Mouse (Mus musculus): ENCODE measurements around the gene Dop1a. TPM values are rescaled to one million over a fixed set of nuclear protein-coding genes. Genes with fewer than 3 reads are reported as not detected.
A peak's percentile ranks its signal among the peaks of the same experiment; 100 is the strongest.

Dop1a gene
- polyA plus RNA-seq, 1 experiment from 2014 or later = 10.0 TPM

DNA sequence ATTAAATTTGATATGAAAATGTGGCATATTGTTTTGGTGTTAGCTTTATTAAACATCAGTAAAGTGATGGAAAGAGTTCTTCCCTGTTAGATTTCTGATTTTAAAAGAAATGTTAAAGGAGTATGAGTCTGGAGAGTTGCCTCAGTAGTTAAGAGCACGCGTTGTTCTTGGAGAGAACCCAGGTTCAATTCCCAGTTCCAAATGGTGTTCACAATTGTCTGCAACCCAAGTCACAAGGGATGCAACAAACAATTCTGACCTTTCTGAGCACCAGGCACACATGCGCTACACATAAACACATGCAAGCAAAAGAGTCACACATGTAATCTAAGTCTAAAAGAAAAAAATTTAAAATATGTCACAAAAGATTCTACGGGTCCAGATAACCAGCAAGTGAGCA lies 47.8 kb downstream of the Dop1a start:
- Histone ChIP-seq H3K27me3 (replicated peaks; ENCODE audit: control insufficient read depth, insufficient read depth, low read length) (no peaks in the 10 kb centered on the region), H3K27ac (ENCODE audit: low read depth, low read length) (no peak overlapping the region), H3K4me3 (ENCODE audit: low read depth, low read length) (no peak overlapping the region), H3K4me2 (replicated peaks; ENCODE audit: low read depth) (no peak overlapping the region), H3K9me3 (ENCODE audit: control insufficient read depth) (no peaks in the 10 kb centered on the region), H3K36me3 (ENCODE audit: control insufficient read depth, insufficient read depth) (peaks cover 33% of the 10 kb centered on the region), H3K9ac (ENCODE audit: low read depth, low read length) (no peak overlapping the region), H3K4me1 (replicated peaks; ENCODE audit: control insufficient read depth, insufficient read depth, low read length) (no peaks in the 10 kb centered on the region)
- no peak for ATAC-seq
- 93% methylated on average over 4 of the region's 4 CpGs for WGBS
- no peak for TF ChIP-seq CTCF (IDR thresholded peaks at IDR 0.05; ENCODE audit: low read depth)

DNA sequence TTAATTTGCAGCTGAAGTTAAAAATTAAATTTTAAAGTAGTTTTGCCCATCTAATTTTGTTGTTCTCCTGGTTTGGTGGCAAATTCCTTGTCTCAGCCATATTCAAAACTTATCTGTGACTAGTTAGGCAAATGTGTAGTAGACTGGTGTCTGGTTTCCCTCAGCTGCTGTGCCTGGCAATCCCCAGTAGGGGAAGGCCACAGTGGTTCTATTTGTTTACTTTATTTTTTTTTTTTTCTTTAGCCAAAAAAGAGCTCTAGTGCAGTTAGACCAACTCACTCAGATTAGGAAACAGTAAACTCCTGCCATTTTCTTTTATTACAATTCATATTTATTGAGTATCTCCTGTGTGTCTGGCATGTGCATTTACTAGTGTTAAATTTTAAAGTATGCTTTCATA lies 55.4 kb downstream of the Dop1a start:
- Histone ChIP-seq H3K9me3 (ENCODE audit: control insufficient read depth) (no peaks in the 10 kb centered on the region), H3K9ac (ENCODE audit: low read depth, low read length) (no peak overlapping the region), H3K36me3 (ENCODE audit: control insufficient read depth, insufficient read depth) (peaks cover 41% of the 10 kb centered on the region), H3K27ac (ENCODE audit: low read depth, low read length) (no peak overlapping the region), H3K4me2 (replicated peaks; ENCODE audit: low read depth) (no peak overlapping the region), H3K4me3 (ENCODE audit: low read depth, low read length) (no peak overlapping the region), H3K4me1 (replicated peaks; ENCODE audit: control insufficient read depth, insufficient read depth, low read length) (no peaks in the 10 kb centered on the region), H3K27me3 (replicated peaks; ENCODE audit: control insufficient read depth, insufficient read depth, low read length) (no peaks in the 10 kb centered on the region)
- 0 out of 2 replicates have a peak, but pooled peaks have one; percentile 15 for TF ChIP-seq CTCF (IDR thresholded peaks at IDR 0.05; ENCODE audit: low read depth)
- ATAC-seq = no peak

DNA sequence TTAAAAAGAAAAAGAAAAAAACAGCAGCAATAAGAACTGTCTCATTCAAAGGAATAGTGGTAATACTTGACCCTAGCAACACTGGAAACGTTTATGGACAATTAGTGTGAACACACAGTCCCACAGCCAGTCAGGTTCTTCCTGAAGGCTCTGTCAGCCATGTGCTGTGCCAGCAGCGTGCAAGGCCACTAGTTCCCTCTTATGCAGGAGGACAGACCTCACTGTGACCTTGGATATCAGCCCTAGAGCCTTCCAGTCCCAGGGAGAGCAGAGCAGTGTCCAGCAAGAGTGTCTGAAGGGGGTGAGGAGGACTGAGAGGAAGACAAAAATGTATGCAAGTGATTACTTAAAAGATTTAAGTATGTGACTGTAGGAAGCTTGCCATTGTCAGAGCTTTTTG lies 58.6 kb downstream of the Dop1a start:
- Histone ChIP-seq H3K27me3 (replicated peaks; ENCODE audit: control insufficient read depth, insufficient read depth, low read length) (no peaks in the 10 kb centered on the region), H3K36me3 (ENCODE audit: control insufficient read depth, insufficient read depth) (peaks cover 38% of the 10 kb centered on the region), H3K4me3 (ENCODE audit: low read depth, low read length) (no peak overlapping the region), H3K27ac (ENCODE audit: low read depth, low read length) (no peak overlapping the region), H3K9ac (ENCODE audit: low read depth, low read length) (no peak overlapping the region), H3K9me3 (ENCODE audit: control insufficient read depth) (no peaks in the 10 kb centered on the region), H3K4me1 (replicated peaks; ENCODE audit: control insufficient read depth, insufficient read depth, low read length) (no peaks in the 10 kb centered on the region), H3K4me2 (replicated peaks; ENCODE audit: low read depth) (no peak overlapping the region)
- TF ChIP-seq CTCF (IDR thresholded peaks at IDR 0.05; ENCODE audit: low read depth) = no peak
- 53% methylated on average over 2 of the region's 2 CpGs for WGBS
- no peak for ATAC-seq

DNA sequence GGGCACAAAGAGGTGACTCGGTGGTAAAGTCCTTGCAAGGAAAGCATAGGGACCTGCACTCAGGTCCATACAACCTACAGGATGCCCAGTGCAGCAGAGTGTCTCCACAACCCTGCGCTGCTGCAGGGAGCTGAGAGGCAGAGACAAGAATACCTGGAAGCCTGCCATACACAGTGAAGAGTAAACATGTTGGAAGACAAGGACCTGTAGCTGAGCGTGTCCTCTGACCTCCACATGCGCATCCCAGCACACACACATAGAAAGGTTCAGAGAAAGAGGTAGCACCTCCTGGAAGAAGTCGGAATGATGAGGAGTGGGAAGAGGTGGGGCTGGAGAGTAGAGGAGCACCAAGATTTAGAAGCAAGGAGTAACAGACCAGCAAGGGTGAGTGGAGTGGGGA lies 67.1 kb downstream of the Dop1a start:
- no peak overlapping the region for H3K4me2 ChIP-seq (replicated peaks; ENCODE audit: low read depth)
- no peak overlapping the region for H3K4me3 ChIP-seq (ENCODE audit: low read depth, low read length)
- ATAC-seq = no peak
- H3K9me3 ChIP-seq (ENCODE audit: control insufficient read depth) = no peaks in the 10 kb centered on the region
- no peak for TF ChIP-seq CTCF (IDR thresholded peaks at IDR 0.05; ENCODE audit: low read depth)
- 85% methylated on average over 5 of the region's 5 CpGs for WGBS
- no peaks in the 10 kb centered on the region for H3K27me3 ChIP-seq (replicated peaks; ENCODE audit: control insufficient read depth, insufficient read depth, low read length)
- no peak overlapping the region for H3K27ac ChIP-seq (ENCODE audit: low read depth, low read length)
- peaks cover 27% of the 10 kb centered on the region for H3K36me3 ChIP-seq (ENCODE audit: control insufficient read depth, insufficient read depth)
- no peaks in the 10 kb centered on the region for H3K4me1 ChIP-seq (replicated peaks; ENCODE audit: control insufficient read depth, insufficient read depth, low read length)
- H3K9ac ChIP-seq (ENCODE audit: low read depth, low read length) = no peak overlapping the region

DNA sequence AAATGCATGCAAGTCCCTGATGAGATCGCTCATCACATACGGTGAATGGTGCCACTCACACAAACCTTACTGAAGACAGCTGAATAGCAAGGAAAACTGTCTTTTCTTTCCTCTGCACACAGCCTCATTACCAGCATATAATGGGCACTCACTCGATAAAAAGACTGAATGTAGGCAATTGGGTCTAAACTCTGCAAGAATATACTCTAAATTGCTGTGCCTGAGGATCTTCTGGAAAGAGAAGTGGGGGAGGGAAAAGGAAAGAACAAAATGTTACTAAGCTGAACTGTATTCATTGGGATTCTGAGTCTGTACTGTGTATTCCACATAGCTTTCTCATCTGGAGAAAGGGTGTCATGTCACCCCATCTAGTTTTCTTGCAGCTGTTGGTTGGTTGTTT lies 76.5 kb downstream of the Dop1a start:
- H3K27me3 ChIP-seq (replicated peaks; ENCODE audit: control insufficient read depth, insufficient read depth, low read length) = no peaks in the 10 kb centered on the region
- no peak overlapping the region for H3K4me2 ChIP-seq (replicated peaks; ENCODE audit: low read depth)
- no peak overlapping the region for H3K4me3 ChIP-seq (ENCODE audit: low read depth, low read length)
- peaks cover 57% of the 10 kb centered on the region for H3K36me3 ChIP-seq (ENCODE audit: control insufficient read depth, insufficient read depth)
- WGBS = 95% methylated on average over 3 of the region's 3 CpGs
- H3K9ac ChIP-seq (ENCODE audit: low read depth, low read length) = no peak overlapping the region
- no peak for TF ChIP-seq CTCF (IDR thresholded peaks at IDR 0.05; ENCODE audit: low read depth)
- ATAC-seq = no peak
- no peaks in the 10 kb centered on the region for H3K4me1 ChIP-seq (replicated peaks; ENCODE audit: control insufficient read depth, insufficient read depth, low read length)
- H3K9me3 ChIP-seq (ENCODE audit: control insufficient read depth) = no peaks in the 10 kb centered on the region
- no peak overlapping the region for H3K27ac ChIP-seq (ENCODE audit: low read depth, low read length)

DNA sequence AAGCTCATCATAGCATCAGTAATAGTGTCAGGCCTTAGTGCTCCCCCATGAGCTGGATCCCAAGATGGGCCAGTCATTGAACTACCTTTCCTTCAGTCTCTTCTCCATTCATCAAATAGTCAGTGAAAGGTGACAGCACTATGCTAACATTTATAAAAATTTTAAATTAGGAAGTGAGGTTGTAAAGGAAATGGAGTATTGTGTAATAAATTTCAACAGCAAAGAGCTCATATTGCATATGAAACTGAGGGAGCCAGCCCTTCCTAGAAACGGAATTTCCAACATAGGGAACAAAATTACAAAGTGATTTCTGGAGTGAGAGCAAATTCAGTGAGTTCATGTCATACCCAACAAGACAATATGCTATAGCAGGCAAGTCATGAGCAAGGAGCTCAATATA lies 77.6 kb downstream of the Dop1a start:
- TF ChIP-seq CTCF (IDR thresholded peaks at IDR 0.05; ENCODE audit: low read depth) = no peak
- ATAC-seq = no peak
- Histone ChIP-seq H3K4me3 (ENCODE audit: low read depth, low read length) (no peak overlapping the region), H3K27me3 (replicated peaks; ENCODE audit: control insufficient read depth, insufficient read depth, low read length) (no peaks in the 10 kb centered on the region), H3K9ac (ENCODE audit: low read depth, low read length) (no peak overlapping the region), H3K4me2 (replicated peaks; ENCODE audit: low read depth) (no peak overlapping the region), H3K9me3 (ENCODE audit: control insufficient read depth) (no peaks in the 10 kb centered on the region), H3K27ac (ENCODE audit: low read depth, low read length) (no peak overlapping the region), H3K4me1 (replicated peaks; ENCODE audit: control insufficient read depth, insufficient read depth, low read length) (no peaks in the 10 kb centered on the region), H3K36me3 (ENCODE audit: control insufficient read depth, insufficient read depth) (peaks cover 66% of the 10 kb centered on the region)
- WGBS = 72% methylated on average over 1 of the region's 1 CpGs

DNA sequence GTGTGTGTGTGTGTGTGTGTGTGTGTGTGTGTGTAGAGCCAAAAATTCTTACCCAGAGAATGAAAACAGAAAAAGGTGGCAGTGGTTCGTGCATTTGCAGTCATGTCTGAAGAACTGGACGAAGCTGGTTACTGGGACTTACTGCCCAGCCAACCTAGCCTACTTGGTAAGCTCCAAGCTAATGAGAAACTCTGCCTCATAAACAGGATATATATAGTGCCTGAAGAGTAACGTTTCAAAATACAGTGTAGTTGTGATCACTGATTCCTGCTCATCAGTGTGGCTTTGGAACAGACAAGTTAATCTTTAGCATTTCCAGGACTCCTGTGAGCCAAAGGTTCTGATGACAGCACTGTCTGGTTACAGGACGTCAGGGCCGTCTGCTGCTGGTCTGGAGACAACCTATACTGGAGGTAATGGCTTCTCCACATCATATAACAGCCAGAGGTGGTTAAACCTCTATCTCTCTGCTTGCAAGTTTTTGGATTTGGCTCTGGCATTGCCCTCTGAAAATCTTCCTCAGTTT lies 82.7 kb downstream of the Dop1a start:
- peaks cover 69% of the 10 kb centered on the region for H3K36me3 ChIP-seq (ENCODE audit: control insufficient read depth, insufficient read depth)
- no peak for TF ChIP-seq CTCF (IDR thresholded peaks at IDR 0.05; ENCODE audit: low read depth)
- no peak overlapping the region for H3K4me2 ChIP-seq (replicated peaks; ENCODE audit: low read depth)
- H3K4me3 ChIP-seq (ENCODE audit: low read depth, low read length) = no peak overlapping the region
- no peak for ATAC-seq
- H3K4me1 ChIP-seq (replicated peaks; ENCODE audit: control insufficient read depth, insufficient read depth, low read length) = no peaks in the 10 kb centered on the region
- 81% methylated on average over 5 of the region's 5 CpGs for WGBS
- no peaks in the 10 kb centered on the region for H3K27me3 ChIP-seq (replicated peaks; ENCODE audit: control insufficient read depth, insufficient read depth, low read length)
- no peak overlapping the region for H3K9ac ChIP-seq (ENCODE audit: low read depth, low read length)
- no peaks in the 10 kb centered on the region for H3K9me3 ChIP-seq (ENCODE audit: control insufficient read depth)
- H3K27ac ChIP-seq (ENCODE audit: low read depth, low read length) = no peak overlapping the region

Data from intestine, postnatal 0 days (tissue).